Mouse (Mus musculus) gastrocnemius, adult 8-10 months (tissue): ENCODE measurements at regions not wholly inside any gene's neighbourhood (a gene's known extent, or its start where the extent isn't known, plus 50 kb on each side); places are given as distances from the start of the nearest gene placed in this dataset.
A peak's percentile ranks its signal among the peaks of the same experiment; 100 is the strongest.

Experiments used
- DNase-seq, 2 experiments: peaks; one replicate each; pipeline ENCODE4 v3.0.0; 2022; ENCODE audit warnings: low spot score in 2 of 2

DNA sequence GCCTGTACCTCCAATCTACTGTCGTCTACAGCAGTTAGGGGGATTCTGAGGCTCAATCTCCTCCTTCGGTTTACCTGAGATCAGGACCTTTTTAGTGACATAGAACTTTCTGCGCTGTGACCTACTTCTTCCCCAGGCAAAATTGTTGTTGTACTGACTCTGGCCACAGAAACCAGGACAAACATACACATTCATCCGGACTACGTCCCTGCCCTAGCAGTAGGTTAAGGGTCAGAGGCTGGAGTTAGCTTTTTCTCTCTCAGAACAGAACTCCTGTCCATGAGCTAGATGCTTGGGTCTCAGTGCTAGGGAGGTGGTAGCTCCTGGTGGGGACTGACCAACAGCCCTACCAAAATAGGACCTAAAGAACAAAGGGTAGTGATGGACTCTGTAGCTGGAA lies 180.2 kb downstream of the Rybp start:
- no peak for DNase-seq

DNA sequence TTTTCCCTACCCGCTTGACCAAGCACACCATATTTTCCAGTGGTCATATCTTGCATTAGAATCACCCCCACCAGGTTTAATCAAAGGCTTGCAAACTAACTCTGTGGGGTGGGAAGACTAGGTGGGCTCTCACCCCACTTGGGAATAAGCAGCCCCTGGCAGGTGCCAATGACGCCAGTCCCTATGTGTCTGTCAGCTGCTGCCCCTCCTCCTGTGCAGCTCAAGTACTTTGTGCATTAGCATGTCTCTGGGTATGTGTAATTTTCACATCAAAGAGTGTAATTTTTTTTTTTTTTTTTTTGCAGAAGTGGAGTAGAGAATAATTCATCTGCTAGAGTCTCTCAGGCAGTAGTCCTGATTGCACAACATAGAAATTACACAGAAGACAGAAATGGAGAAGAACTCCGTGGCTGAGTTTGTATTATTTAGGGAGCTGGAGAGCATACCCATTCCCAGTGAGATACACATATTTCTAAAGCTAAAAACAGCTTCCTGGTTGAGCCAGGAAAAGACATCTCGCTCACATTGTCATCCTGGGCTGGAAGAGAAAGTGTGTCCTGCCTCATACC lies 186.6 kb downstream of the Rybp start:
- no peak for DNase-seq

DNA sequence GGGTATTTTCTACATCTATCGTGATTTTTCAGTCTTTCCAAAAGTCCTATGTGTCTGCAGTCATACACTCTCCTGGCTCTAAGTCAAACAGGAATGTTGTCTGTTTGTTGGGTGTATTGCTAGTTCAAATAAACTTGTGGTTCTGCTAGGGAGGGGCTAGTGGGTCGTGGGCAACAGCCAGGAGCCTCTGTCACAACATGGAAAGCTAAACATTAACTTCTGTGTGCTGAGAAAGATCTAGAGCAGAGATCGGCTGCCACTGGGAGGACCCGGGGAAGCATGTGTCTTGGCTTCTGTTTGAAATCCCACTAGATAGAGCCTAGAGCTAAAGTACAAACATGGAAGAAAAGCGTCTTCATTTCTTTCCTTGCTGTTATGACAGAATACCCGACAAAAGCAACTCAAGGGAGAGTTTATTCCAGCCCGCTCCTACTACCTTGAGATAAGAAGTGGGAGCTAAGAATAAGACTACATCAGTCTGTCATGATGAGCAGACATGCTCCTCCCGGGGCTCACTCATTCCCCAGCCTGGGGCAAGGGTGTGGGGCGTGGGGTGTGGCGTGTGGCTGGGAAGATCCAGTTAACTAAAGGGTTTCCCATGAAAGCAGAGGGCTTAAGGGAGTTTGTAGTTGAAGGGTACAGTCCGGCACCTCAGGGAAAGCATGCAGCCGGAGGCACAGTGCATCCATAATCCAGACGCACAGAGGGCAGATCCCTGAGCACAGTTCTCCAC lies 190.7 kb downstream of the Rybp start:
- no peak for DNase-seq

DNA sequence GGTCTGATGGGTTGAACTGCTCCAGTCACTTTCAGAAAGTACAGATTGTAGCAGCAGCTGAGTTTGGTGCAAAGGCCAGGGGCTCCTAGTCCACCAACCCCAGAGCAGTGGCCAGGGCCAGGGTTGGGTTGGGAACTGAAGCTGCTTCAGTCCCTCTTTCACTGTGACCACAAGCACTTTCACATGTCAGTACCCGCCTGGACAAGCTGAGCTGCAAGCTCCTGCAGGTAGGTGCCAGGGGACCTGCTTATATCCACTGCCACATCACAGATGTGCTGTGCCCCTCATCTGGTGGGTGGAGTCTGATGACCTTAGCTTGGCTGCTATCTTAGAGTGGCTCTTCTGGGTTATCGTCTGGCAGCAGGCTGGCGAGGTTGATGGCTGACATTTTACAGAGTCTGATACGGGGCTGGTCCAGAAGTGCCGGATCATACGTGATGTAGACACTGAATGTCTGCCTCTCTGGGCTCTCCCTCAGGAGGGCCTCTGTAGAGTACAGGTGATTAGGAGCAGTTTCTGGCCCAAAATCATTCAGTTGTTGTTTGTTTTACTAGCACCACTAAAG lies 192.6 kb downstream of the Rybp start:
- no peak for DNase-seq

DNA sequence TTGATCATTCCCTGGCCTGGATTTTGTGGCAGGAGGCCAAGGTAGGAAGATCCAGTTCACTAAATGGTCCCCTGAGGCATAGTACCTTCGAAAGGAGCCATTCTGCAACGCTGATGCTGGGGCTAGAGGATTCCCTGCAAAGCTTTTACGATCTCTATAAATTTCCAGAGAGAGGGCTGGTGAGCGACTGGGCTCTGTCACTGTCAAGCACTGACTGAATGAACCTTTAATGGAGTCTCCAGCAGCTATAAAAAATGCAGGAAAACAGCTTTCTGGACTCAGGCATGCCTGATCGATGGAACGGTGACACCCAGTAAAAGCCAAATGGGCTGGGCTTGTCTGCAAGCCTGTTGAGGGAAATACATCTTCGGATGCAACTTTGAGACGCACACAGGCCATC lies 194.4 kb downstream of the Rybp start:
- no peak for DNase-seq

DNA sequence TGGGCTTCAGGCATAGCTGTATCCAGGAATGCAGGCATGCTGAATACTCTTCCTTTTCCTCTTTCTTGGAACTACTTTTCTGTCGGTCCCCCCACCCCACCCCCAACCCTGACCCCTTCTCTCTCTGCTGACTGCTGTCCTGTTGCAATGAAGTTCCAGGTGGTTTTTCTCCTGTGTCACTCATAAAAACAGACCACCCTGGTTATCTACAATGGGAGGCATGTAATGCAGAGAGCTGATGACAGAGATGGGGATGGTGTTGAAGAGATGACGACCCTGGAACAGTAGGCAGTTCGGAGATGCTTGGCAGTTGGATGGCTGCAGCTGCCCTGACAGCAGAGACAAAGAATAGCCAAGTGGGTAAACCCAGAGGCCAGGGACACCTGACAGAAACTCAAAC lies 195.5 kb downstream of the Rybp start:
- no peak for DNase-seq

DNA sequence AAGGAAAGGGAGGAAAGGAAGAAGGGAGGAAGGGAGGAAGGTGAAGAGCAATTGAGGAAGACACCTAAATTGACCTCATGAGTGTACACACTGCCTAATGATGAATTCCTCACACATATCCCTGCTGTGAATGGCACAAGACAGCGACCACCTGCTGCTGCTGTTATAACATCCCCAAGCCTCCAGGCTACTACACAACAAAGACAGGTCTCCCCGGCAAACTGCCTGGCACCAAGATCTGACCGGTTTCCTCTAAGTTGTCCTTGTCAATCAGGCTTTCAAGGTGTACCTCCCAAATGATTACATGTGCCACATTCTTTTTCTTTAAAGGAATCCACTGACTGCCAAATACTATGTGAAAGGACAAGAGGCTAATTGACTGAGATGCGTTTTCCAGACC lies 198.7 kb downstream of the Rybp start:
- no peak for DNase-seq

DNA sequence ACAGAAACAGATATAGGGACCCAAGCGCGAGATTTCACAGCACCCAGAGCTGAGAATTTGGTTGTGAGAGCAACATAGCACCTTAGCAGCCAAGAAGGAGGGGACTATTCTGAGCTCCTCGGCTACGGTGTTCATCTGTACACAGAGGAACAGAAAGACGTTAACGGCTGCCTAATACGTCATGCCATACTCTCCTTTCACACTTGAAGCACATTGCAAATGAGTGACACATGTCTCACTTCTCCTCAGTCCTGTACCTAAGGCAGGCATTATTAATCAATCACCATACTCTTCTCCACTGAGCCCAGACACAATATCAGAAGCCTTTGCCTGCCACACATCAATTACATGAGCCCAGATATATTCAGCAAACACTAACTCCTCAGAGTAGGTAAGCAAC lies 200.5 kb downstream of the Rybp start:
- no peak for DNase-seq

DNA sequence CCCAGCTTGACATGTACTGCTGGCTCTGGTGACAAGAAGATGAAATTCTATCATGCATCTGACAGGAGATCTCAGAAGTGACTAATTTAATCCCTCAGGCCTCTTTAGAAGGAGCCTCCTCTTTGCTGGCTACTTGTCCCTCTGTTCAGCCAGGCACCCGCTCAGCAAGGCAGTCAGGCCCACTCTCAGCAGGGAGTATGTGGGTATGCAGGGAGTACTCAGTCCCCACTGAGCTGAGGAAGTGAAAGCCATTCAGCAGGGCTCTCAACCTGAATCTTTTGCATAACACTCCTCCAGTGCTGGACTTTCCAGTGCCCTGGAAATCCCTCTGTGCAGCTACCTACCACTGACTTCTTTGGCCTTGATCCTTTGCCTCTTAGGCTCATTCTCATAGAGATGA lies 201.3 kb downstream of the Rybp start:
- no peak for DNase-seq

DNA sequence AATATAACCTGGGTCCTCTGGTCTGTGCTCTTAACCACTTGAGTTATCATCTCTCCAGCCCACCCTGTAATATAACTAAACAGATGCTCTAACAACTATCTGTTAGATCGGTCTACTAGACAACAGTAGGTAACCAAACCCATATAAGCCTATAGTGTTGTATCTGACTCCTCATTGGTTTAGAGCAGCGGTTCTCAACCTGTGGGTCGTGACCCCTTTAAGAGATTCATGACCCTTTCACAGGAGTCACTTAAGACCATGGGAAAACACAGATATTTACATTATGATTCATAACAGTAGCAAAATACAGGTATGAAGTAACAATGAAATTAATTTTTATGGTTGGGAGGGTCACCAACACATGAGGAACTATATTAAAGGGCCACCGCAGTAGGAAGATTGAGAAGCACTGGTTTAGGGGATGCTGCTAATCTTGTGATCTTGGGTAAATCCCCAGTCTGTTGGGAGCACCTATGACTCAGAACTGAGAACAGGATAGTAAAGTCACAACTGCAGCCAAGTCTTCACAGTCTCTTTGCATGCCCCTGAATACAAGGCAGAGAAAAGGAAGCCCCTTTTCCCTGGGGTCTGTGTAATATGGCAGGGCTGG lies 203.3 kb downstream of the Rybp start:
- DNase-seq, result no peak

DNA sequence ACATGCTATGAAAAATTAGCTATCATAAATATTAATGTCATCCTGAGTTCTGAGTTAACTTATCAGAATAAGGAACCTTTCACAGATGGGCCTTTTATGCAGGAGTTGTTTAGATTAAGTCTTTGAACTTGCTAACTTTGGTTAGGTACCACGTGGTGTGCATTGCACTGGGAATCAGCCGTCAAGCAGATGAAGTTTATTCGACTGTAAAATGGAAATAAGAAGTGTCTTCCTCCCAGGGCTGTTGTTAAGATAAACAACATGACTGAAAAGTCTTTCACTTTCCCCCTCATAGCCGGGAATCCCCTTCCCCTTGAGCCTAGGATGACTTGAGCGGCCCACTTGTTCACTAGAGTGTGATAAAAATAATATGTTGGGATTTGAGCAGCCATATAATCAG lies 204.2 kb downstream of the Rybp start:
- no peak for DNase-seq

DNA sequence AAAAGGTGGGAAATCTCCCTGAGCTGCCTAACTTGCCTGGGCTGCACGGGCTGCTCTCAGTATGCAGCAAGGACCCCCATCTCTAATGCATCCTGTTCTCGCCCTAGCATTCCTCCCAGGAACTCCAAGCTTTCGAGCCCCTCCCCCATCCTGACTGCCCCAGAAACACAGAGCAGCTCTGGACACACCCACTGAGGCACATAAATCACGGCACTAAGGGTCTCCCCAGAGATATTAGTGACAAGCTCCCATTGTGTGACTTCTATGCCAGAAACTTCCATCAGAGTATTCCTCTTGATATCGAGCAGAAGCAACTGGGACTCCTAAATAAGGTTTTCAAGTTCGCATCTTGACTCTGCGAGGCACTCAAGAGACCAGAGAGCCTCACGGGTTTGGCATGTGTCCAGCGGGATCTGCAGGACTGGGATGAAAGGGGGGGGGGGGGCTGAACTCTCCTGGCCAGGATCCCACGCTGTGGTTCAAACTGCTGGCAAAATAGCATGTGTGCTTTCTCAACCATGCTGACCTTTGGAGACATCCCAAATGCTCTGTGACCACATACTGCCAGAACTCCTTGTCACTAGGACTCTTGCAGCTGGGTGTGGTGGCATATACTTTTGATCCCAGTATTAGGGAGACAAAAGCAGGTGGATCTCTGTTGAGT lies 212.5 kb downstream of the Rybp start:
- DNase-seq, result peak in 1 of 2 experiments; percentile 22

DNA sequence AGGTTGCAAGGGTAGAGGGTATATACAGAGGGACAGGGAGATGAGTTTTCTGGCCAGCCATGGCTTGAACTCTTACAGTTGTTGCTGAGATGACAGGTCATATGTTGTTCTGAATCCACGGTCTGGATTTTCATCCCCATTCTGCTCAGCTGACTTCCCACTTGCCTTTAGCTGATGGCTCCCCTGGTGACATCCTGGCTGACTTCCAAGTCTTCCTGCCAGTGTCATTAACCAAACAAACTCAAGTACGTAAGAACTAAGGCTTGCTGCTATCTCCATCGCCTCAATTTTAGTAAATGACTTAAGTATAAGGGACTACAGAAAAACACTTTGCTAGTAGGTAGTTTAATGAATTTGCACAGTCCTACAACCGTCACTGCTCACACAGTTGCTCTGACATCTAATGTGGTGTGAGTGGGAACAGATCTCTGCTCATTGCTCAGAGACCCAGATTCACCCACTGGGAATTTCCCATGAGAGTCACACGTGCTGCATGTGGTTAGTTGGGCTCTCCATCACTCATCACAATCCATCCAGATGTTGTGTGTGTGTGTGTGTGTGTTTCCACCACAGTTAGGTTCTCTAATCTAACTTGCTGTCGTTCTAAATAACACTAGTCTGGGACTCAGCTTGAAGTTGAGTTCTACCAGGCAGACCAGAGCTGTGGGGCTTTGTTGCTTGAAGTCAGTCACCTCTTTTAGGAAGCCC lies 214.9 kb downstream of the Rybp start:
- no peak for DNase-seq

DNA sequence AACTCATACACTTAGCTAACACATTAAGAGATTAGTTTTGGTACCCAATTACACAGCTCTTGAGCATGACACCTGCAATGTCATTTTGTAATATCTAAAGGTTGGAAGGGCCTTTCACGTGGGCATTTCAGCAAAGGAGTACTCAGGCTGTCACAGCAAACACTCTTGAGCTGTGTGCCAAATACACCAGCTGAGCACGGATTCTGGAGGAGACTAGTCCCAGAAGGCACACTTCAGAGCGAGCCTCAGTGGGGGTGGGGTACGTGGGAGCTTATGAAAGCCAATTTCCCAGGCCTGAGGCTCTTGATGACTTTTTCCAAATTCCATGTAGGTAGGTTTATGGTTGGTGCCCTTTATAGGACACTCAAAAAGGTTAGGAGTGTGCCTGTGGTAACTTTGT lies 218.1 kb downstream of the Rybp start:
- DNase-seq, result no peak

DNA sequence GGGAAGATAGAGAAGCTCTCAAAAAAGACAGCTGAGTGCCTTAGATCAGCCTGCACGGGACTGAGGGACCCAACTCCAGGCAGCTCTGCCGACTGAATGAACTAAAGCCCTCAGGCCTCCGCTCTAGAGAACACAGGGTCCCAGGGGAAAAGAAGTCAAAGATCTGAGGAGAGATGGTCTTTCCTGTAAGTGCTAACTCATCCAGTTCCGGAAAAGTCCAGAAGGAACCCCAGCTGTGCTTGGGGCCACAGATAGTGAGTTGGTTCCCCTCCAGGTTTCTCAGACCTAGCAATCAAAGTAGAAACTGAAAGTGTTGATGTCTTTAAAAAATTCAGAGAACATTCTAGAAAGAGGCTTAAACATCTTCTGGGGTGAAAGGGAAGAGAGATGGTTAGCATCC lies 220.0 kb downstream of the Rybp start:
- DNase-seq, result no peak

DNA sequence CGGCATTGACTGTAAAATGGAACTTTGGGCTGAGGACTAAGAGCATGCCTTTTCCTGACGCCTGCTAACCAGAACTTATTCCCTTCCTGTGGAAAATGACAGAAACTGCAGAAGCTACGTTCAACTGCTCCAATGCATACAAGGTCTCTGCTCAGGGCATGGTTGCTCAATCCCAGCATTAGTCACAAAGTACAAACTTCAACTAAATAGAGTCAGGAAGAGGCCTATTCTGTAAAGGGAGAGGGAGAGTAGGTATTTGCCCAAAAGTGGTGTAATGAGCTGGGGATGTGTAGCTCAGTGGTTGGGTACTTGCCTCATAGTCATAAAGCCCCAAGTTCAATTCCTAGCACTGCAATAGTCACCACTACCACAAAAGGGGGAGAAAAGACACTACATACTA lies 221.7 kb downstream of the Rybp start:
- DNase-seq, result no peak

DNA sequence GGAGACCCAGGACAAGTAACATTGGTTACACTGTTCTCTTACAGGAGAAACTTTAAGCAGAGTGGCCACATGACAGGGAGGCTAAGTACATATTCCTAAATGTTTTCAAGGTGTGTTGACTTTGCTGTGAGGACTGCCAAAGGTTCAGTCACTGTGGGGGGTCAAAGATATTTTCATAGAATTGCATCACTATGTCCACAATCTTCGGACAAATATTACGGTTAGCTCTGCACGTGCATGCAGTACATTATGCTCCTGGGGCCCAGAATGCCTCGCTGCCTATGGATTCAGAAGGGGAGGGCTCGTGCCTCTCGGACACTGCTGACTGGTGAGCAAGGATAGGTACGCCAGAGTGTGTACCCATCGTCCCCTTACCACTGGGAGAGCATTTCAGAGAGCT lies 224.3 kb downstream of the Rybp start:
- DNase-seq, result no peak

DNA sequence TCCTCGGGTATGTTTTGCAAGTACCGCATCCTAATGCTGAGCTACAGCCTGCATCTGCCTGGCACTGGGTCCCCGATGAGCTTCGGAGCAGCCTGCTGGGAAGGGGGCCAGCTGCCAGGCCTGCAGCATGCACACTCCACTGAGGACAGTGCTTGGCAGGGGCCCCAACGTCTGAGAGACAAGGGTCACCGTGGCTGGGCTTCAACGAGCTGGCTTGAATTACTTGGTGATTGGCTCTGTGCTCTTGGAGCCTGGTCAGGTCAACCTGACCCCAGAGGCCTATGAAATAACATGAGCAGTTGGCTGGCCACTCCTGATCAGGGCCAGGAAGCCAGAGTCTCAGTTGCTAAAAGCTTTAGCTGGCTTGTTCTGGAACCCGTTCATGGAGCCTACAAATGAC lies 227.5 kb downstream of the Rybp start:
- peak; percentile 76 to 94 for DNase-seq

DNA sequence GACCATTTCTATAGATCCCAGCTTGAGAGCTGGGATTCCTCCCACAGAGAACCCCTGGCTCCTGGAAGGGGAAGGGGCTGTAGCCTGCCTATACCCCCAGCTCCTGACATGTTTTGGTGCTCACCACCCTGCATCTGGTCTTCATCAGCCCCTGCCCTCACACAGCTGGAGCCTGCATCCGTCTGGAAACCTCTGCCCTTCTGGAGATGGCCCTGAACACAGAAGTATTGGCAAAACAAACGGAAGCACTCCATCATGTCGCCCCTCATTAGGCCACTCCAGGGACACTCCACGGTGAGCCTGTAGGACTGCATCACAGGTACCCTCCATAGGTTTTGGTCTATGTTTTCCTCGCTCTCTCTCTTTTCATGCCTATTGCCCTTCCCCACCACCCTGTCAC lies 231.3 kb downstream of the Rybp start:
- no peak for DNase-seq

DNA sequence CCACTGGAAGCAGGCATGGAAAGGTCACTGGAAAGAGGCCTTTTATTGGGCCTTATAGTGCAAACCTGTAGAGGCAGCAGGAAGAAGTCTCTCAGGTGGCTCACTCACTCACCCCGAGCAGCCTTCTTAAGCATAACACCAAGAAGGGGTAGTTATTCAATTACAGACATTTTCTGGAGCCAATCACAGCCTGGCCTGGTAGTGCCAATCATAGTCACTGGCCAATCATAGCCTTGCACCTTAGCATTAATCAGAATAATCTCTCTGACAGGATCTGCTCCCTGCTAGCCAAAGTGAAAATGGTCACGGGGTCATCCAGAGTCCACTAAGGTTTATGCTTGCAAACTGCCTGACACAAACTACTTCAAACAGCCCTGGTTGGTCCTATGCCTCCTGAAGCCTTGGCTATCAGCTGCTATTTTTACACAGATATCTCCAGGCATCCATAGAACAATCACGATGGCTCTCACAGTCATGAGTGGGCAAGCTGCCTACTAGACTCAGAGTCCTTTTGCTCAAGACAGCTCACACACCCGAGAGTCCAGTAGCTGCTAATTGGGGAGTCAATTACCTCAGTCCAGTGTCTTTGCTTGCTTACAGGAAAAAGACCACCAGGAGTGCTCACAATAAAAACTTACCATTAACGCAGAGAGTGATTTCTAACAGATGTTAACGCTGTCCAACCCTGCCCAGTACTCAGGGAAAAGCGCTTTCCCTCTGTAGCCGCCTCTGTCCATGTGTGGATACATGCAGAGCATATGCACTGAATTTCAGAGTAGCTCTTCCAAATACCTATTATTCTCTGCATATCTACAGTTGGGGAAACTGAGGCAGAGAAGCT lies 234.1 kb downstream of the Rybp start:
- DNase-seq, result no peak

DNA sequence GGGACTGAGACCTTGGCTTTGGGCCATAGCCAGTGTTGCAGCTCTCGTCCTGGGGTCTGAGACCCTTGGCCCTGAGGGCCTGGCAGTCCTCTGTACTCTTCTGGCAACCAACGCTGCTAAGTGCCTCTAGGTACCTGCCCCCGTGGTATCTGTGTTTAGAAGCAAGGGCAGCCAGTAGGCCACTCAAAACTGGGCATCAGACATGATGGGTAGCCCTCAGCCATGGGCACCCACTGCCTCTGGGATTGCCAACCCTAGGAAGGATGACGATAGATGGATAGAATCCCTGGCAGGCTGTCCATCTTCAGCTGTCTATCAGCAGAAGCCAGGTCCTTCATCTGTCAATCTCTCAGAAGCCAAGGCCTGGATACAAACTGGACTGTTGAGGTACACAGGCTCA lies 234.9 kb downstream of the Rybp start:
- peak in 1 of 2 experiments; percentile 9 for DNase-seq
